ENCODE assay signal across 9 mouse cellular contexts in genomic region chr2:174675642-174676041, GRCm38 (mm10). TPM values are rescaled to one million over a fixed set of nuclear protein-coding genes. Genes with fewer than 3 reads are reported as not detected.
DNase-seq lines count a peak whose midpoint lies in the region; ATAC-seq and TF ChIP-seq lines count a peak whose summit lies in the region.
"Had no signal": no experiment of that assay in that cellular context is flagged by ENCODE, and none has a peak within 500 bp of the region (broad histone marks: within the 10 kb centered on the region; RNA-seq: fewer than 3 reads in every experiment).

No protein-coding gene starts in this region.

- H3K9ac ChIP-seq in limb, embryonic 14.5 days (ENCODE audit: low read depth, low read length, severe bottlenecking) = no peak overlapping the region
- 0 out of 2 replicates have a peak overlapping the region, but pooled peaks have one; percentile 22 for H3K9ac ChIP-seq in neural tube, embryonic 13.5 days
- H3K9ac ChIP-seq: liver, embryonic 15.5 days had no signal

- H3K4me3 ChIP-seq in limb, embryonic 14.5 days (replicated peaks; ENCODE audit: low read length) = no peak overlapping the region
- no peak overlapping the region for H3K4me3 ChIP-seq in neural tube, embryonic 13.5 days
- no peak overlapping the region for H3K4me3 ChIP-seq in thymus, adult 2 months (ENCODE audit: control insufficient read depth, insufficient read depth, low read length)
- H3K4me3 ChIP-seq: liver, embryonic 15.5 days had no signal

- peak; percentile 69; the same call in 1 of the 2 replicates for TF ChIP-seq CTCF in thymus, adult 2 months (IDR thresholded peaks at IDR 0.05; ENCODE audit: borderline replicate concordance, control insufficient read depth, extremely low read depth, insufficient read depth, low read length, poor library complexity)

- no peak overlapping the region for H3K27ac ChIP-seq in limb, embryonic 14.5 days (replicated peaks; ENCODE audit: low read depth, low read length)
- no peak overlapping the region for H3K27ac ChIP-seq in neural tube, embryonic 13.5 days (replicated peaks)
- no peak overlapping the region for H3K27ac ChIP-seq in thymus, adult 2 months (ENCODE audit: control insufficient read depth, insufficient read depth, low read length)
- H3K27ac ChIP-seq: liver, embryonic 15.5 days had no signal

- 15% methylated on average over 9 of the region's 9 CpGs for WGBS in limb, embryonic 14.5 days
- 12% methylated on average over 9 of the region's 9 CpGs for WGBS in neural tube, embryonic 13.5 days
- 22% methylated on average over 9 of the region's 9 CpGs for WGBS in thymus, adult 2 months

- H3K27me3 ChIP-seq in limb, embryonic 14.5 days (ENCODE audit: control insufficient read depth, insufficient read depth, low read length) = no peaks in the 10 kb centered on the region
- H3K27me3 ChIP-seq in neural tube, embryonic 13.5 days = 0 out of 2 replicates have a peak, but pooled peaks cover 4% of the 10 kb centered on the region
- no peaks in the 10 kb centered on the region for H3K27me3 ChIP-seq in thymus, adult 2 months (ENCODE audit: control insufficient read depth, insufficient read depth, low read length)

- H3K4me1 ChIP-seq in limb, embryonic 14.5 days (ENCODE audit: control insufficient read depth, insufficient read depth, low read length) = no peaks in the 10 kb centered on the region; the same call in 1 of the 2 replicates
- H3K4me1 ChIP-seq in neural tube, embryonic 13.5 days (replicated peaks) = peaks cover 24% of the 10 kb centered on the region
- no peaks in the 10 kb centered on the region for H3K4me1 ChIP-seq in thymus, adult 2 months (replicated peaks; ENCODE audit: control insufficient read depth, insufficient read depth, low read length)

- no peaks in the 10 kb centered on the region for H3K36me3 ChIP-seq in limb, embryonic 14.5 days (ENCODE audit: control insufficient read depth, insufficient read depth, low read length)
- H3K36me3 ChIP-seq in neural tube, embryonic 13.5 days = no peaks in the 10 kb centered on the region
- H3K36me3 ChIP-seq in thymus, adult 2 months (ENCODE audit: control insufficient read depth, insufficient read depth, low read length) = no peaks in the 10 kb centered on the region
- H3K36me3 ChIP-seq: liver, embryonic 15.5 days had no signal

- TF ChIP-seq POLR2A in limb, embryonic 14.5 days (IDR thresholded peaks at IDR 0.05; ENCODE audit: borderline replicate concordance, extremely low read depth, insufficient read depth, insufficient read length) = no peak
- no peak for TF ChIP-seq POLR2A in thymus, adult 2 months (IDR thresholded peaks at IDR 0.05; ENCODE audit: control insufficient read depth, extremely low read depth, insufficient read depth, low read length, poor library complexity)

- H3K4me2 ChIP-seq in limb, embryonic 14.5 days (replicated peaks; ENCODE audit: low read depth, low read length, severe bottlenecking) = no peak overlapping the region
- no peak overlapping the region for H3K4me2 ChIP-seq in neural tube, embryonic 13.5 days
- H3K4me2 ChIP-seq: liver, embryonic 15.5 days had no signal

- peak; percentile 82 to 83 for DNase-seq in B cell, adult 2 months
- peak; percentile 83 for DNase-seq in R1 (ENCODE audit: low read depth, low spot score)
- DNase-seq in cerebellum, postnatal 10 days = peak; percentile 89 to 92
- peak; percentile 47 for DNase-seq in gastrocnemius, adult 8-10 months (ENCODE audit: low spot score in 2 of 2)
- peak; percentile 55 to 79 for DNase-seq in kidney, adult 8-10 months
- peak; percentile 78 for DNase-seq in limb, embryonic 14.5 days (ENCODE audit: low spot score)
- DNase-seq in thymus, adult 2 months = peak; percentile 79

- no peaks in the 10 kb centered on the region for H3K9me3 ChIP-seq in limb, embryonic 14.5 days (ENCODE audit: control insufficient read depth, low read length)
- H3K9me3 ChIP-seq in neural tube, embryonic 13.5 days = no peaks in the 10 kb centered on the region
- H3K9me3 ChIP-seq: liver, embryonic 15.5 days had no signal

- no peak for ATAC-seq in limb, embryonic 14.5 days (ENCODE audit: low FRiP score, low read depth)
- no peak for ATAC-seq in neural tube, embryonic 13.5 days (ENCODE audit: low read depth)

RNA-seq across cellular contexts. Expression of gene Zfp831, which starts 32.3 kb away (rescaled TPM):
- total RNA-seq in gastrocnemius, adult 8-10 months (2022) = under 1 TPM in 1 of 4 experiments, not detected in 3; 0.03 TPM
- polyA plus RNA-seq in limb, embryonic 14.5 days (2012; rRNA removed) = 0.04 and 0.08 TPM in 2 replicates
- 0.01 and 0.03 TPM in 2 replicates for polyA plus RNA-seq in limb, embryonic 14.5 days (2014; fragmentation: Nextera tagmentation; extraction: Ambion mirVana)
- polyA plus RNA-seq in neural tube, embryonic 13.5 days (2015; fragmentation: Nextera tagmentation; extraction: Ambion mirVana) = not detected in 2 replicates
- 3.1 TPM in 2 replicates for polyA plus RNA-seq in thymus, adult 2 months (2012; rRNA removed)
